Mouse (Mus musculus): ENCODE data around the gene Gm17467. TPM values are rescaled to one million over a fixed set of nuclear protein-coding genes. Genes with fewer than 3 reads are reported as not detected.
"Not testable (repeated sequence)": the region's sequence is repeated elsewhere in the genome, so short reads cannot be mapped to it uniquely, and the experiment has no call there.

The Gm17467 gene
- total RNA-seq (2021): not detected
- long read RNA-seq, experiment 1: 0 reads
- long read RNA-seq, experiment 2: 0 reads

DNA sequence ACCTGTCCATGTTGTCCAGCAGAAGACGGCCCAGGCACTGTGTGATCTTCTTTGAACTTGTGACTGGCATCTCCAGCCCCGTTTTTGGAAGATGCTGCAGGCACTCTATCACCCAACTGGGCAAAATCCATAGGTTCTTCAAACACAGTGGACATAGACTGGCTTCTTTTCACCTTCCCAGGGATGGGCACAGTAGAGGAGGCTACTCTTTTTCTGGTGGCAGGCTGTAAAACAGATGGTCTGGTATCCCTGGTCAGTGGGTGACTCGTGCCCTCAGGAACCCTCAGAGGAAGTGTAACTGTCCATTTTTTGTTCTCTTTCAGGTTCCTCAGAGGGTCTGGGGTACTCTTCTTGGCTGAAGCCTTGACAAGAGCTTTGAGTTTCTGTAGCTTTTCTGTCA, at the start of gene Gm17467:
Gene Gm17467, minus strand, starts transcription at position 101 of the 400 bp plus-strand sequence.
- not testable (repeated sequence) for DNase-seq (ENCODE audit: low spot score in 2 of 2)

Other genes starting within 250 kb of the Gm17467 start
- under 1 TPM in 1 of 2 experiments, not detected in 1; 0.96 TPM for gene Cldn34c2, start 123.1 kb downstream of the Gm17467 start, total RNA-seq (2021)
- not detected for gene Cldn34c3, start 88.9 kb upstream of the Gm17467 start, total RNA-seq (2021)